Mouse (Mus musculus): ENCODE measurements around the gene Zfp781. TPM values are rescaled to one million over a fixed set of nuclear protein-coding genes. Genes with fewer than 3 reads are reported as not detected.
"Not testable (repeated sequence)": the region's sequence is repeated elsewhere in the genome, so short reads cannot be mapped to it uniquely, and the experiment has no call there.

The Zfp781 gene
- total RNA-seq (2021), result 1 to 10 TPM; 1.8 to 1.9 TPM

GRCm38 (mm10) chr10:81929842-81930743 lies at the start of gene Zfp781:
Gene Zfp781, minus strand, starts transcription at chr10:81930480.
- DNase-seq; intact Hi-C loops (cut with DNase I): not testable (repeated sequence)

GRCm38 (mm10) chr10:81978365-81979003 lies 48.2 kb upstream of the Zfp781 start:
- intact Hi-C loops (cut with DNase I), result not testable (repeated sequence)
- peak; percentile 52 to 53 for DNase-seq

- intact Hi-C loops (cut with DNase I); DNase-seq: not testable (repeated sequence)
These were observed 451 bp upstream of the Zfp781 start for GRCm38 (mm10) chr10:81930744-81931118.

GRCm38 (mm10) chr10:81863409-81864407 lies 66.6 kb downstream of the Zfp781 start, which contains the start of gene Gm32687:
Gene Gm32687, plus strand, starts transcription at chr10:81863934.
- intact Hi-C loops (cut with DNase I), result not testable (repeated sequence)
- peak; percentile 7 to 12 for DNase-seq

Other genes with a start within 250 kb of the Zfp781 start
- gene Zfp433, start 225.7 kb downstream of the Zfp781 start, total RNA-seq (2021), result 1 to 10 TPM; 7.2 to 7.7 TPM
- 1 to 10 TPM; 2.0 to 3.2 TPM for gene Gm3055, start 159.3 kb downstream of the Zfp781 start, total RNA-seq (2021)
- gene Gm4767, start 118.3 kb downstream of the Zfp781 start, total RNA-seq (2021), result 1 to 10 TPM; 1.8 to 2.1 TPM
- gene Gm32687, start 66.5 kb downstream of the Zfp781 start, total RNA-seq (2021), result 1 to 10 TPM; 2.7 to 3.3 TPM
- 10 to 100 TPM in 1 of 2 experiments, 1 to 10 TPM in 1; 6.9 to 10.7 TPM for gene Zfp873, start 117.6 kb upstream of the Zfp781 start, total RNA-seq (2021)
- gene BC024063, start 152.9 kb upstream of the Zfp781 start, total RNA-seq (2021), result 1 to 10 TPM; 4.2 to 4.7 TPM
- 1 to 10 TPM; 4.3 to 7.5 TPM for gene AU041133, start 197.5 kb upstream of the Zfp781 start, total RNA-seq (2021)